Mouse (Mus musculus) brain, adult 2 months (tissue): ENCODE data around the gene Wdr78.

ENCODE experiments used
- DNase-seq: peaks from one replicate; pipeline ENCODE4 v3.0.0; 2011; ENCODE audit warnings: low read depth, low spot score

The Wdr78 gene

DNA sequence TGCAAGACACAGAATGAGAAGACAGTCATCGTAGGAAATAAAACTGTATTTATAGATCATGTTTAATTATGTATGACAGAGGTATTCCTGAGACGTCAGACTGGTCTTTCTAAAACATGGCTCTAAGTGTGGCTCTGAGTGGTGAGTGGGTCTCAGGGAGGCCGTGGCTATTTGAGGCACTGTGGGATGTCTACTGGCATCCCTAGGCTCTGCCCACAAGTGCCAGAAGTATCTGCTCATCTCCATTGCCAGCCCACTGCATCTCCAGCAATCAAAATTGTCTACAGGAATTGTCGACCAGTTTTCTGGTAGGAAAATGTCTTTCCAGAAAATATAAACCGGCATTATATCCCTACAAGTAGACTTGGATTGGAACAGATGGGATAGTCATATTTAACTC, 57.4 kb downstream of the Wdr78 start:
- DNase-seq, result peak; percentile 45

DNA sequence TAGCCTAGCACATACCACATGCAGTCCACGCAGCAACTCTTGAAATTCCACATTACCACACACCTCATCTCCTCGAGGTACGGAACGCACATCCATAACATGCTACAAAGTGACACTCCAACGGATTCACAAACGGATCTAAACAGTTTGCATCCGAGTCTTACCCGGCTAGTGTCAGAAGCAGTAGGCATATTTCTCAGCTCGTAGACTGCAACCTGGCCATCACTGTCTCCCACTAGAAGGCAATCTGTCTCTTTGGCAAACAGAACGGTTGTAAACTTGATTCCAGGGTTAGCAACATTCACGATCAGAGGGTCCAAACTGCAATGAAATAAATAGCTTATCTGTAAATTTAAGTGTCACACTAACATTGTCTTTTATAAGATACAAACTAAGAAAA, 66.3 kb downstream of the Wdr78 start:
- DNase-seq, result peak; percentile 2

- DNase-seq, result no peak
Measured at GRCm38 (mm10) chr4:103042997-103043396, 71.4 kb downstream of the Wdr78 start.

DNA sequence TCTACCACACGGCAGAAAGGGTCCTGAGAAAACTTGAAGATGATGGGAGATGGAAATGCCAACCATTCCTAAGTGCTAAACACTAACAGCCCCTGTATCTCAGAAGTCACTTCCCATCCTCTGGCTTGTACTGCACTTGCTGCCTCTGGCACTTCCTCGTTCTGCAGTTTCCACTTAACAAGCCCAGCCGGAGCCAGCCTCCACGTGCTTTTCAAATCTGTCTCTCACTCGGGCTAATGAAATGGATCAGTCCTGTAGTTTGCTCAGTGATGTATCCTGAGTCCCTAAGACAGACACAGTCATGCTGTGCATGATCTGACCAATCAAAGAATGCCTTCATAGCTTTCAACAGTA, 74.5 kb downstream of the Wdr78 start:
- no peak for DNase-seq

- DNase-seq, result no peak
Measured at GRCm38 (mm10) chr4:103039103-103039837, 75.1 kb downstream of the Wdr78 start.

GRCm38 (mm10) chr4:103028177-103029088, 85.9 kb downstream of the Wdr78 start:
- no peak for DNase-seq

DNA sequence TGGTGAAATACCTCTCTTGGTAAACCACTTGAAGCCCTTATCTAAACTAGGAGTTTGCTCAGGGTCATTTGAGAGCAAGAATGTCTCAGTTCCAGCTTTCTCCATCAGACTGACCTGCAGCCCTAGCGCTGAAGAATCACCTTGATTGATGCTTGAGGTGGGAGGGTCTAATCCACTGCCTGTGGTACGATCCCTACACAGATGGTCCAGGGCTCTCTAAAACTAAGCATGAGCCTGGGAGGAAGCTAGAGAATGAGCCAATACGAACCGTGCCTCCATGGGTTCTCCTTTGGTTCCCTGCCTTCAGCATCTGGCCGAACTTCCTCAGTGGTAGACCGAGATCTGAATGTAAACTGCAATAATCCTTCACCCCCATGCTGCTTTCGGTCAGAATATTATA, 86.6 kb downstream of the Wdr78 start:
- DNase-seq, result no peak

GRCm38 (mm10) chr4:103026621-103027020, 87.7 kb downstream of the Wdr78 start, which contains the start of gene Insl5:
Gene Insl5 (minus strand): TSS chr4:103026842.
- DNase-seq, result no peak

DNA sequence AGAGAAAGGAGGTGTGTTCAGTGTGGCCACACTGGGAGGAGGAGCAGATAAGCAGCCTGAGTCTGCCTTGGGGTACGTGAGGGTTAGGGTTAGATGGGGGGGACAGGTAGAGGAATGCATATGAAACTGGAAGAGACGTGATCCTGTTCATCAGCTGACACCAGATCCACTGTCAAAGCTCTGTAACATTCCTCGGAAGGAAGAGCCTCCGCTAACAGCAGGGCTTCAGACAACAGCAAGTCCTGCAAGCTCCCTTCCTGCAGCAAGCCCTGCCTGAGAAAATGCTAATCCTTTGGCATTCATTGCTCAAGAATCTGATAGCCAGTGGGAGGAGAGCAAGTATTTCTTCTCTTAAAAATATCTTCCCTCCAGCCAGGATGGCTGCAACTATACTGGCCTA, 100.9 kb downstream of the Wdr78 start:
- DNase-seq, result peak; percentile 55

DNA sequence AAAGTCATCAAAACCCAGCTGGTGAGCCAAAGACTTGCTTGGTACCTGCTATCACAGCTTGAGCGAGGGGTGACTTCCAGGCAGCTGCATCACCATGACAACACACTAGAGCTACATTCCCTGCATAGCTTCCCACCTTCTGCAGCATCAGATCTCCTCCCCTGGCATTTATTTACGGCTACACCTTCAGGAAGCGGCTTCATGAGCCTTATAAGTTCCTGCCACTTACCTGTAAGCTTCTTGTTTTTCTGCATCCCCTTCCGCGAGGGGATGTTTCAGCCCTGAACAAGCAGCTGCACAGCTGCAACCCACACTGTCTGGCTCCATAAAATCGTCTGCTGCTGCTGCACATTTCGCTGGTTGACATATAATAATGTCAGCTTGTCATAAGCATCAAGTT, 102.5 kb downstream of the Wdr78 start:
- DNase-seq, result peak; percentile 63

DNA sequence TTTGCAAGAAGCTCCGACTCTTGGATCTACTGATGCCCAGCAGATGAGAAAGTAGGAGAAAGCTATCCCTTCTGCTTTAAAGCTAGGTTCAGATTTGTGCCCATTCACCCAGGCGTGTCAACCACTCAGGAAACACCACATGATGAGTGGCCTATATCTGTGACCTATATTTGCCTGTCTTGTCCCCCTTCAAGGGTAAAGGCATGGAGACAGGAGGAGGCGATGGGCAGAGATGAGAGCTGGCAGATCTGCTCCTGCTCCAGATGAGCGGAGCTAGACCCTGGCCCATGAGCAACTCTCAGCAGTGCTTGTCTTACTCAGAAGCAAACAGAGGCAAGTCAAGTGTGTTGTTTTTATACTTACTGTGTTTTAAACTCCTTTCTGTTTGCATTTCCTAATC, 103.6 kb downstream of the Wdr78 start:
- DNase-seq, result no peak

- no peak for DNase-seq
Measured at GRCm38 (mm10) chr4:103006943-103007418, 107.4 kb downstream of the Wdr78 start.

DNA sequence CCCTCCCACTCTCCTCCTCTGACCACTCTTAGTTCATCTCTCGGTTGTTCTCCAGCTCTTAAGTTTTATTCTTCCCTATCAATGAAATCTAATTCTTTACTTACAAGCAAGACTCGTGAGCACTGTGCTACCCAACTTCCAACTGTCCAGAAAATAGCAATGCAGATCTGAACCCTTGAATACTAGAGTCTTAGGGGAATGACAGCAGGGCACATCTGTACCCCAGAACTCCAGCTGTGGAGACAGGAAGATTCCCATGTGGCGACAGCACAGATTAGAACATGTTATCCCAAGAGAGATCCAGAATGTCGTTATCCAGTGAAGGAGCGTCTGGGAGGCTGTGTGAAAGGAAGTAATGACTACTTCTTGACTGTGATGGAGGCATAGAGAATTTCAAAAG, 108.1 kb downstream of the Wdr78 start:
- DNase-seq, result no peak

GRCm38 (mm10) chr4:103005190-103005945, 109.0 kb downstream of the Wdr78 start:
- peak; percentile 13 for DNase-seq

DNA sequence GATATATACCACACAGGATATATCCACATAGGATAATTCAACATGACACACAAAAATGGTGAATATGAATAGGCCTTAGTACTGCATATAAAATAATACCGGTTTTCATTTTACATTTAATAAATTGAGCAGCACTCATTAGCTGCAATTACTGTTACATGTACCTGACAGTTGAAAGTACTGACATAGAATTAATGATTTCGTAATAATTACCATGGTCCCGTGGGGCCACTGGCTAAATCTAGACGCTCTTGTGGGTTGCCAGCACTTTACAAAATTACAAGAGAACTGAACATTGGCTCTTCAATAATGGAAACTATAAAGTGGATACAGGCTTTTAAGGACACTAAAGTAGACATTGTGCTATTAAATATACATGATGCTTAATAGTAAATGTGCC, 109.7 kb downstream of the Wdr78 start:
- no peak for DNase-seq

GRCm38 (mm10) chr4:102991685-102992084, 122.7 kb downstream of the Wdr78 start:
- no peak for DNase-seq

DNA sequence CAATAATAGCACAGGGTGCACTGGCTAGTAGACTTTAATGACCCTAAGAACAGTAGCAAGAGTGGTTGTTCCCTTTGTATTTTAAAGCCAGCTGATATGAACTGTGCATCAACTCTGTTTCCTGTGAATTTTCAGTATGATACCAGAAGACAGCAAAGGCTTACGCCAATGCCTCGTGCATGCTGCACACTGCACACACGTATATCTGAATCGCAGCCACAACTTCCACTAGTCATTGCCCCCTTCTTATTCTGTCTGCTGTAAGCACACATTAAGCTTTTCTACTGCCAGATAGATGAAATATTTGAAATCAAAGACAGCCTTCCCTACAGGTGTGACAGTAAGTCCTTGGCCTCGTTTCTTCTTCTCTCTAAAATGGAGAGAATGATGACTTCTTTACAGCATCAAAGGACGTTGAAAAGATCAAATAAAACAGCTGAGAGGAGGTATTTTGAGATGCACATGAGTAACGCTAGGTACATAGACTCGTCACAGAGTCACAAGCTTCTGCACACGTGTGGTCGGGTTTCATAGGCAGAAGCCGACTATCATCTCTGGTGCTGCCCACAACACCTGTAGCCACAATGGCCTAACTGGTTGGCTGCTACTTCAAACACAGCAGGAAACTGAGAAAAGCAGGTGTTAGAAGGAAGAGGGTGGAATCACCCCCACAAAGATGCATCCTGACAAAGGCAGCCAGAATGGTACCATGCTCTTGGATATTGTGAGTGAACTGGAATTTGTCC, 123.6 kb downstream of the Wdr78 start:
- DNase-seq, result no peak

- DNase-seq, result no peak
Measured at GRCm38 (mm10) chr4:102990016-102990415, 124.3 kb downstream of the Wdr78 start.

- no peak for DNase-seq
Measured at GRCm38 (mm10) chr4:102989391-102989790, 125.0 kb downstream of the Wdr78 start.

DNA sequence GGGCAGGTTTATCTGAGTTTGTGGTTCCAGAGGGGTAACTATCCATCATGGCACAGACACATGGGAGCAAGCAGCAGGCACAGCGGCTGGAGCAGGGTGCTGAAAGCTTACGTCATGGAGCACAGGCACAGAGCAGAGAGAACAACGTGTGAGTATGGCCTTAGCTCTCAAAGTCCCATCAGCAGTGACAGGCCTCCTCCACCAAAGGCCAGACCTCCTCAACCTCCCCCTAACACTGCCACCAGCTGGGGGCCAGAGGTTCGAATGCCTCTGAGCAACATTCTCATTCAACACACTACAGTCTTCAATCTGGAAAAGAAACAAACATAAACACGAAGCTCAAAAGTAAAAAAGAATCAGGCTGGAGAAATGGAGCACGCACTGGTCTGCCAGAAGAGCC, 125.8 kb downstream of the Wdr78 start:
- no peak for DNase-seq
